Mouse (Mus musculus) spleen, adult 2 months (tissue): ENCODE data around the gene Ctrc.

Experiments used
- CTCF ChIP-seq: fragments of 200-500 bp; IDR thresholded peaks from 2 replicates; pipeline ENCODE4 v1.5.1; 2011; ENCODE audit warnings: mild to moderate bottlenecking, inconsistent platforms; ENCODE audit not compliant: insufficient read depth, insufficient read length, insufficient replicate concordance; ENCODE audit errors: extremely low read depth
- POLR2A ChIP-seq: fragments of 200-500 bp; IDR thresholded peaks from 2 replicates; pipeline ENCODE4 v1.6.1; 2011; ENCODE audit warnings: low read depth, low read length, inconsistent platforms

- TF ChIP-seq CTCF = no peak
- no peak for TF ChIP-seq POLR2A
Measured at GRCm38 (mm10) chr4:141819316-141819715, 26.8 kb downstream of the Ctrc start.
